Mouse (Mus musculus) testis, adult 2 months (tissue): ENCODE measurements around the gene Clmn. TPM values are rescaled to one million over a fixed set of nuclear protein-coding genes. Genes with fewer than 3 reads are reported as not detected.

Experiments
- H3K27ac ChIP-seq: fragments of 200-500 bp; 2 replicates; pipeline ENCODE4 v1.5.1; 2012; ENCODE audit warnings: low read depth, low read length; ENCODE audit not compliant: control insufficient read depth, insufficient read depth
- H3K27me3 ChIP-seq: fragments of 200-500 bp; 2 replicates; pipeline ENCODE4 v1.6.1; 2012; ENCODE audit warnings: mild to moderate bottlenecking, low read length, moderate library complexity; ENCODE audit not compliant: control insufficient read depth, insufficient read depth
- H3K36me3 ChIP-seq: fragments of 200-500 bp; 2 replicates; pipeline ENCODE4 v1.6.1; 2012; ENCODE audit warnings: mild to moderate bottlenecking, low read length; ENCODE audit not compliant: control insufficient read depth, insufficient read depth
- H3K4me1 ChIP-seq: fragments of 200-500 bp; 2 replicates; pipeline ENCODE4 v1.6.1; 2012; ENCODE audit warnings: low read length; ENCODE audit not compliant: control insufficient read depth, insufficient read depth
- H3K4me3 ChIP-seq: fragments of 200-500 bp; 2 replicates; pipeline ENCODE4 v1.5.1; 2012; ENCODE audit warnings: low read depth, mild to moderate bottlenecking, low read length, moderate library complexity, mixed read lengths; ENCODE audit not compliant: control insufficient read depth
- CTCF ChIP-seq: fragments of 200-500 bp; IDR thresholded peaks from 2 replicates; pipeline ENCODE4 v1.5.1; 2012; ENCODE audit warnings: low read depth, mild to moderate bottlenecking, inconsistent platforms, low read length, moderate library complexity; ENCODE audit not compliant: control insufficient read depth, insufficient read depth, insufficient replicate concordance
- POLR2A ChIP-seq: fragments of 200-500 bp; IDR thresholded peaks from 2 replicates; pipeline ENCODE4 v1.6.1; 2012; ENCODE audit warnings: low read depth, mild to moderate bottlenecking, inconsistent platforms, low read length, moderate library complexity; ENCODE audit not compliant: control insufficient read depth
- polyA plus RNA-seq: library from polyadenylated mRNA; depleted of rRNA; stranded (reverse); fragments of >200 nt; gene quantifications from 2 replicates; pipeline ENCODE4 v1.2.3, GENCODE M21; 2012

Gene Clmn
- polyA plus RNA-seq, 1 experiment: 119 TPM

DNA sequence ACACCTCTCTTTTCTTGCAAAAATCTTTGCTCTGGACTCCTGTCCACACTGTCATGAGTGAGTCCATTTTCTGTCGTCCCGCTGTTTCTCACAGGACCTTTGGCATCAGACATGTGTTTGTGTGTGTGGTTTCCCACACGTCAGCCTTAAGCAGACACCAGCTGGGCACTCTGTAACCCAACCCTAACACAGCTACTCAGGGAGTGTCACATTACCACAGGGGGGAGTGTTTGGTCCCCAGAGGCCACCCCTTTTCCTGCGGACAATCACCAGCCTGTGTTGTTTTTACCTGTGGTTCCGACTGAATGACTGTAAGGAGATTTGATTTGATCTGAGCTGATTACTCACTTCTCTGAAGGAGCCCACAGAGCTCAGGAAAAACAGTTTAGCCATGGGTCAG, 39.3 kb upstream of the Clmn start:
- no peaks in the 10 kb centered on the region for H3K36me3 ChIP-seq
- H3K27me3 ChIP-seq: no peaks in the 10 kb centered on the region
- TF ChIP-seq POLR2A: no peak
- TF ChIP-seq CTCF: no peak
- no peak overlapping the region for H3K27ac ChIP-seq
- H3K4me3 ChIP-seq: no peak overlapping the region
- no peaks in the 10 kb centered on the region for H3K4me1 ChIP-seq

DNA sequence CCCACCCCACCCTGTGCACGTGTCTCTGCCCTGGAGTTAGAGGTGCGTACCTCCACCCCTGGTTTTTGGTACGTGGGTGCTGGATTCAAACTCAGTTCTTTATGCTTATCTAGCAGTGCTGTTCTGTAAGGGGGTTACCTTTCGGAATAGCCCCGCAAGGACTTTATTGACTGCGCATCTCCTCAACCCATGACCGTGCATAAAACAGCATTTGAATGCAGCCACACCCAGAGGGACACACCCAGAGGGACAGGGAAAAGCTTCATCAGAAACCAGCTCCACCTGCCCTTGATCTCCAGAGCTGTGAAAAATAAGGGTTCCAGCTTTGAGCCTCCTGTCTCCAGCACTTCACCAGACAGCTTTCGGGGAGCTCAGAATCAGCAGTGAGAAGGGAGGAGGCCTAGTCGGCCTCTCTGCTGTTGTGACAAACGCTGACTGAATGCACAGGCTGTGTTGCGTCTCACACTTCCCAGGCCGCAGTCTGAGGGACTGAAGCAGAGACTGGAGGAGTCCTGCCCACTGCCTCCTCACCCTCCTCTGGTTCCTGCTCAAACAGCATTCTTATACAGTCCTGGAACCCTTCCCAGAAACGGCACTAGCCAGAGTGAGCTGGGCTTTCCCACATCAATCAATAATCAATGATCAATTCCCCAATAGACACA, 37.6 kb upstream of the Clmn start:
- Histone ChIP-seq H3K4me3 (no peak overlapping the region), H3K36me3 (no peaks in the 10 kb centered on the region), H3K4me1 (no peaks in the 10 kb centered on the region), H3K27ac (no peak overlapping the region), H3K27me3 (no peaks in the 10 kb centered on the region)
- TF ChIP-seq POLR2A (no peak), CTCF (no peak)

- Histone ChIP-seq H3K27ac (no peak overlapping the region), H3K36me3 (no peaks in the 10 kb centered on the region), H3K4me3 (no peak overlapping the region), H3K4me1 (no peaks in the 10 kb centered on the region; the same call in 1 of the 2 replicates), H3K27me3 (no peaks in the 10 kb centered on the region)
- TF ChIP-seq POLR2A (no peak), CTCF (no peak)
Observed at GRCm38 (mm10) chr12:104901320-104901719, 36.4 kb upstream of the Clmn start.

DNA sequence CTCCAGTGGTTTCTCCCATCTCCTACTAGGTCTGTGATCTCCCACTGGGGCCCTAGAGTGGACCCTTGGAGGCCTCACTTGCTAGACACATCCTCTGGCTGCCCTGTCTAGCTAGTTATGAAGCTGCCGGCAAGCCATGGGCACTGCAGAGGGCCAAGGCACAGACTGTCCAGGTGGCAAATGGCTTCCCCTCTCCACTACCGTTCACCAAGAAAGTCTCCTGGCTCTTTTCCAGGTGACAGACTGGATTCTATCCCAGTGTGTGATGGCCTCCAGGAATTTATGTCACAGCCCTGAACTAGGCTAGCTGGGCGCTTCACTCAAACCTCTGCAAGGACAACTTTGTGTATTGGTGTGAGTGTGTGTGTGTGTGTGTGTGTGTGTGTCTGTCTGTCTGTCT, 35.0 kb upstream of the Clmn start:
- no peaks in the 10 kb centered on the region for H3K36me3 ChIP-seq
- H3K27ac ChIP-seq: no peak overlapping the region
- H3K27me3 ChIP-seq: no peaks in the 10 kb centered on the region
- no peak overlapping the region for H3K4me3 ChIP-seq
- TF ChIP-seq POLR2A (no peak), CTCF (no peak)
- no peaks in the 10 kb centered on the region; the same call in 1 of the 2 replicates for H3K4me1 ChIP-seq

- Histone ChIP-seq H3K4me1 (no peaks in the 10 kb centered on the region; the same call in 1 of the 2 replicates), H3K27ac (no peak overlapping the region), H3K27me3 (no peaks in the 10 kb centered on the region), H3K4me3 (no peak overlapping the region), H3K36me3 (no peaks in the 10 kb centered on the region)
- TF ChIP-seq CTCF (no peak), POLR2A (no peak)
Observed at GRCm38 (mm10) chr12:104899161-104899560, 34.3 kb upstream of the Clmn start.

- Histone ChIP-seq H3K27ac (no peak overlapping the region), H3K4me3 (no peak overlapping the region), H3K27me3 (no peaks in the 10 kb centered on the region), H3K36me3 (no peaks in the 10 kb centered on the region), H3K4me1 (no peaks in the 10 kb centered on the region; the same call in 1 of the 2 replicates)
- no peak for TF ChIP-seq POLR2A
- peak; percentile 14; the same call in 1 of the 2 replicates for TF ChIP-seq CTCF
Observed at GRCm38 (mm10) chr12:104898718-104899117, 33.8 kb upstream of the Clmn start.

DNA sequence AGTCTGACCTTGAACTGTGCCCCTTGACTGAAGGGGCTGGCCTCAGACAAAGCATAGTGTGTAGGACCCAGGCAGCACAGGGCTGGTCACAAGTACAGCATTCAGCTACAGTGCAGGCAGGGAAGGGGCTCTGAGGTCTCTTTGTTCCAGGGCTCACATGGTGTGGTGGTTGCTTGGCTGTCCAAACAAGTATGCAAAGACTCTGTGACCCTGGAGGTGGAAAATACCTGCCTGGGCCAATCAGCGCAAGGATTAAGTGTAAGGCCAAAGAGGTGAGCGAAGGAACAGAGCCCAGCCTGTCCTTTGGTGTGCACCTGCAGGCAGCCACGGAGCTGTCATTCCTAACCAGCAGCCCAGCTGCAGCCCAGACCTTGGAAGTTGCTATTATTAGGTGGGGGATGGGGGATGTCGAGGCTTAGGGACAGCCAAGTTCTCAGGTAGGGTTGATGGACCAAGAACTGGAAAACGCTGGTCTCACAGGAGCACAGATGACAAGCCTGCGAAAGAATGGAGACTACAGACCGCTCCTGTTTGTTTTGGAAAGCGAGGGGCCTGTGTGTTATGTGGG, 32.3 kb upstream of the Clmn start:
- no peaks in the 10 kb centered on the region for H3K27me3 ChIP-seq
- H3K36me3 ChIP-seq: no peaks in the 10 kb centered on the region
- no peak for TF ChIP-seq CTCF
- TF ChIP-seq POLR2A: no peak
- H3K4me3 ChIP-seq: no peak overlapping the region
- H3K27ac ChIP-seq: no peak overlapping the region
- H3K4me1 ChIP-seq: no peaks in the 10 kb centered on the region; the same call in 1 of the 2 replicates

- TF ChIP-seq POLR2A (no peak), CTCF (no peak)
- H3K27ac ChIP-seq: no peak overlapping the region
- H3K27me3 ChIP-seq: no peaks in the 10 kb centered on the region
- H3K4me3 ChIP-seq: no peak overlapping the region
- H3K4me1 ChIP-seq: no peaks in the 10 kb centered on the region; the same call in 1 of the 2 replicates
- H3K36me3 ChIP-seq: no peaks in the 10 kb centered on the region
Observed at GRCm38 (mm10) chr12:104896640-104897039, 31.8 kb upstream of the Clmn start.
